Mouse (Mus musculus): Measurements from ENCODE around the gene 2210407C18Rik.

2210407C18Rik gene

DNA sequence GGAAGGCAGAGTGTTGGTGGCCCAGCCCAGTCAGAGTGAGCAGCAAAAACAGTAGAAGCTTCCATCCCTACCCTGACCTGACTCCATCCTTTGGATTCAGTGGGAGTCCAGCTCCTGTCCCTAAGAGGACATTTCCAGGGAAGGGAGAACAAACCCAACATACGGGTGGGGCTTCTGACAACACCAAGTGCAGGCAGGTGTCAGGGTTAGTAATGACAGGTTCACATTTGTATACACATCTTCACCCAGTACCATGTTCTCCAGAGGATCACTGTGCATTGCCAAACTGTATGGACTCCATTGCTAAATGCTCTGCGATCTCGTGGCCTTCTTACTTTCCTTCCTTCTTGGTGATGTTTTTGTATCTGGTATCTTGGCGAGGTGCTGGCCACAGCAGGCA is at the start of gene 2210407C18Rik:
Gene 2210407C18Rik, minus strand, starts transcription at position 101 of the 400 bp plus-strand sequence.
- no peak for DNase-seq (ENCODE audit: inconsistent age in 2 of 2, low spot score in 1 of 2)

DNA sequence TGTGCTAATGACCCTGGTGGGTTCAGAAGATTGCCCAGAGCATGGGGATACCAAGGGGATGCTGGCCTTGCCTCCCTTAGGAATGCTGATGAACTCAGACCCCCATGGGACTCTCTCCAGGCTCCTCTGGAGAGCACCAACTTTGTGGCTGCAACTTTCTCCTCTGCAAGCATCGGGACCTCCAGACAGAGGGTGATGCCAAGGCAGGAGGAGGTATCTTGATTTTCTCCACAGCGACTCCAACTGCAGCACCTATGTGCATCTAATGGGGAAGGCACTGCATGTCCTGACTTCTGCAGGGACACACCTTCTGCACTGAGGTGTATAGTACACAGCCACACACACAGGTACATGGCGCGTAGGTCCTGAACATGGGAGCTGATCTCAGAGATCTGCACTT is 42.7 kb upstream of the 2210407C18Rik start, which contains the start of gene Olfr322:
Gene Olfr322, plus strand, starts transcription at position 187 of the 400 bp plus-strand sequence.
- no peak for DNase-seq (ENCODE audit: inconsistent age in 2 of 2, low spot score in 1 of 2)

DNA sequence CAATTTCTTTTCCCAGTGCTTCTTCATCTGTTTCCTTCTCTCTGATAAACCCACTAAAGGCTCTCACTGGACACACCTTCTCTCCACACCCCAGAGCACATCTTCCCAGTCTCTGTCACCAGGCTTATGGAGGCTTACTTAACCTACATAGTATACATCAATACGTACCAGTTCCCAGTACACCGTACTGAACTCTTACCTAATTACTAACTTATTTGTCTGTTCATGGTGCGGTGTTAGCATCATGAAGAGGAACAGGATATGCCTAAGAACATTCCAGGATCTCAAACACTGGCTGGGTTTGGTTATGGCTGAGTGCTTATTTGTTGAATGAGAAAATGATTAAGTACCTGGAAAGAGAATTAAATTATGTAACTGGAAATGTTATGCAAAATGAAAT is 39.3 kb upstream of the 2210407C18Rik start:
- DNase-seq (ENCODE audit: inconsistent age in 2 of 2, low spot score in 1 of 2): no peak

DNA sequence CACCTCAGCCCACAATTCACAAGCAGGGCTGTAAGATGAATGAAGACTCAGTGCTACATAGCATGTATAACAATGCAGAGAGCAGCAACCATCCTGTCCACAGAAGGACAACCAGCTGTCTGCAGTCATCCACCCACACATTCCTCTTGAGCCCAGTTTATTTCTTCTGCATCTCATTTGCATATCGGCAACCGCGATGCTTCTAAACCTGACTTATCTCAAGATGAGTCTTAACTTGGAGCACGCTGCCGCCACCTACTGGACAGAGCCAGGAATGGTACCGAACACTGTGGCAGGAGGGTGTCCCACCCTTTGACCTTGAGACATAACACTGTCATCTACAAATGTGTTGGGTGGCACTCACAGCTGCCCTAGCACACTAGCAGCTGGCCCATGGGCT is 27.5 kb upstream of the 2210407C18Rik start:
- DNase-seq (ENCODE audit: inconsistent age in 2 of 2, low spot score in 1 of 2): peak in 1 of 2 experiments; percentile 46

DNA sequence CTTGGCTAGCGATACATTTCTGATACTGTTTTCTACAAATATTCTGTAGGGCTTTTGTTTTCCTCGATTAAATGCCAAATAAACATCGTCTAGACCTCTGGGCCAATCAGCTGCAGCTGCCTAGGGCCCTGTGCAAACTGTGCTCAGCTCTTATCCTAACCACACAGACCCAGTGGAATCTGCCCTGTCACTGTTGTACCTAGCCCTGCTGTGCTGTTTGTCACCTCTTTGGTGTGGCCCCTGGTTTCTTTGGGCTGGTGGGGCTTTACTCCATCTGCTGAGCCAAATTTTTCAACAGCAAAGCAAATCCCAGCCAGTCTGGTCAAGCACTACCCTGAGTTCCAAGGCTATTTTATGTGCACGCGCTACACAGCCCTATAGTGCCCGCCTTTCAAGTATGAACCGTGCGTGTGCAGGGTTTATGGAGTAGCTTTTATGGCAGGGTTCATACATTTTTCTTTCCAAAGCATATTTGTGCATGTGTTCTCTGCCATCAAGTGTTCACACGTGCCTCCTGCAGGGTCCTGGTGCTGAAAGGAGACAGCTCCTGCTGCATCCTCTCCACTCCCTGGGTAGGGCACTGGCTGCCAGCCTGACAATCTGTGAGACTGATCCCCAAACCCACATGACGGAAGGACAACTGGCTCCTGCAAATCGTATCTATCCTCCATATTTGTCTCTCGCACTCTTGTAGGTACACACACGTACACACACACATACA is 25.9 kb upstream of the 2210407C18Rik start:
- DNase-seq (ENCODE audit: inconsistent age in 2 of 2, low spot score in 1 of 2): no peak

GRCm38 (mm10) chr11:58641057-58641456 is 25.2 kb upstream of the 2210407C18Rik start:
- no peak for DNase-seq (ENCODE audit: inconsistent age in 2 of 2, low spot score in 1 of 2)

DNA sequence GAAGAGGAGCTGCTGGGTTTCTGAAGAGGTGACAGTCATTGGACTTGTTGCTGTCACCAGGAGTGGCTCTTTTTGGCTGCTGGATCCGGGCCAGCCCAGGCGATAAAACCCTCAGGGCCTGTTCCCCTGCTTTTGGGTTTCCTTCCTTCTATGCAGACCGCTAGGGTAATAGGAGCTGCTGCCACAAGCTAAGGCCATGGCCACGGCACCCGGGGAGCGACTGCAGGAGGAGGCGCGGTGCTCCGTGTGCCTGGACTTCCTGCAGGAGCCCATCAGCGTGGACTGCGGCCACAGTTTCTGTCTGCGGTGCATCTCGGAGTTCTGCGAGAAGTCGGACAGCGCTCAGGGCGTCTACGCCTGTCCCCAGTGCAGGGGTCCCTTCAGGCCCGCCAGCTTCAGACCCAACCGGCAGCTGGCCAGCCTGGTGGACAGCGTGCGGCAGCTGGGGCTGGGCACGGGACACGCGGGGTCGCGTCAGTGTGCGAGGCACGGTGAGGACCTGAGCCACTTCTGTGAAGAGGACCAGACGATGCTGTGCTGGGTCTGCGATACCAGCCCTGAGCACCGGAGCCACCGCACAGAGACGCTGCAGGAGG is 24.5 kb upstream of the 2210407C18Rik start, which contains the start of gene Trim58:
Gene Trim58, plus strand, starts transcription at position 194 of the 596 bp plus-strand sequence.
- DNase-seq (ENCODE audit: inconsistent age in 2 of 2, low spot score in 1 of 2): peak; percentile 15 to 45

DNA sequence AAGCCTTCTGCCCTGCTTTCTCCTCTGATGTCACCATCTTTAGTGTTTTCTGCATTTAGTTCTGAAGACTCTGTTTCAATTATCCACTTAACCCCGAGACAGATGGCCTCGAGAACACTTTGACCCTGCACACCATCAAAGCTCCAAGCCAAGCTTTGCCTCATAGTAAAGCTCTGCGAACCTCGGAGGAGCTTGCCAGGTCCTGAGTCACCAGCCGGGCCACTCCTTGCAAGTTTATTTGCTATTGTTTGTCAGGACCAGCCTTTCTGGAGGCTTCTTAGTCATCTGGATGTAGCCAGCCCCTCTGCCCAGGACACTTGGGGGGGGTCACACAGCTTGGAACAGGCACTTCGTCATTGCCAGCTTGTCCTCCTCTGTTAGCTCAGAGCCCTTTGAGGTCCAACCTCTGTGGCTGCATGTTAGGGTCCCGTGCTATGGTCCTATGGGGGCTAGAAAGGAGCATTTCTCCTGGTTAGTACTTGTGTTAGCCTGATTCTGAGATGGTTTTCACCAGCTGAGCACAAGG is 22.4 kb upstream of the 2210407C18Rik start:
- DNase-seq (ENCODE audit: inconsistent age in 2 of 2, low spot score in 1 of 2): peak; percentile 57 to 71

DNA sequence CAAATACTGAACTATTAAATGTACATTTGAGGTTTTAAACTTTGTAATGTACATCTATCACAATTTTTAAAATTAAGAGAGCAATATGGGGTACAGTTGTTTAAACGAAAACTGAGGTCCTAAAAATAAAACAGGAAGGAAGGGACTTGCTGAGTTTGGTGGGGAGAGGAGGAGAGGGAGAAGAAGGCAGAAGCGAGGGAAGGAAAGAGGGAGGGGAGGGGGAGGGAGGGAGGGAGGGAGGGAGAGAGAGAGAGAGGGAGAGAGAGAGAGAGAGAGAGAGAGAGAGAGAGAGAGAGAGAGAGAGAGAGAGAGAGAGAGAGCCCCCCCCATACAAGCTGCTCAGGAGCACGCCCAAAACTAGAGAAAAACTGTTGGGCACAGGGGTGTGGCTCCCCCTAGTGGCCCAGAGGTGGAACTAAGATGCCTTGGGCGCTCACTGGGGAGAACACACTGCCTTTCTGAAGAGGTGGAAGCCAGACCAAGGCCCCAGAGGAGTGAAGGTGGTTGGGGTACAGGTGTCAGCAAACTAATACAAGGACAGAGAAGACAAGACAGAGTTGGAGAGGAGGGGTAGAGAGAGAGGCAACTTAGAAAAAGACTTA is 20.6 kb upstream of the 2210407C18Rik start:
- peak; percentile 45 to 72 for DNase-seq (ENCODE audit: inconsistent age in 2 of 2, low spot score in 1 of 2)

GRCm38 (mm10) chr11:58634878-58635277 is 19.0 kb upstream of the 2210407C18Rik start:
- no peak for DNase-seq (ENCODE audit: inconsistent age in 2 of 2, low spot score in 1 of 2)

DNA sequence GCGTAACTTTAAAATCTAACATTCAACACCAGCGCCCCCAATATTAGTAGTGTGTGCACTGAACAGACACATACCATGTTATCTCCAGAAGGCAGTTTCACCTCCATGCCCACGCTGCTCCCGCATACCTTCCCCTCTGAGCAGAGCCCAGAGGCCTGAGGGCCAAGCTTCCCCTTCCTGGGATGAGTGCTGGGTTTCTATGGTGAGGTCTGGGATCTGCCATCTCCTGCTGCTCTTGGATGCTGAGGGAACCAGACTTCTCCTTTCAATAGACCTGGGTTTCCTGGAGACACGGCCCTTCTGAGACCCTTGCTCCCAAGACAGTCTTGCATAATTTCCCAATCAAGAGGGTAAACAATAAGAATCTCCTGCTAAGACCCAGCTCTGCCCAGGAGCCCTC is 14.5 kb upstream of the 2210407C18Rik start, which contains the start of gene Olfr323:
Gene Olfr323, minus strand, starts transcription at position 101 of the 400 bp plus-strand sequence.
- no peak for DNase-seq (ENCODE audit: inconsistent age in 2 of 2, low spot score in 1 of 2)

GRCm38 (mm10) chr11:58626146-58626545 is 10.3 kb upstream of the 2210407C18Rik start:
- no peak for DNase-seq (ENCODE audit: inconsistent age in 2 of 2, low spot score in 1 of 2)

GRCm38 (mm10) chr11:58618793-58619192 is 2.9 kb upstream of the 2210407C18Rik start:
- DNase-seq (ENCODE audit: inconsistent age in 2 of 2, low spot score in 1 of 2): no peak

GRCm38 (mm10) chr11:58618369-58618768 is 2.5 kb upstream of the 2210407C18Rik start:
- no peak for DNase-seq (ENCODE audit: inconsistent age in 2 of 2, low spot score in 1 of 2)

DNA sequence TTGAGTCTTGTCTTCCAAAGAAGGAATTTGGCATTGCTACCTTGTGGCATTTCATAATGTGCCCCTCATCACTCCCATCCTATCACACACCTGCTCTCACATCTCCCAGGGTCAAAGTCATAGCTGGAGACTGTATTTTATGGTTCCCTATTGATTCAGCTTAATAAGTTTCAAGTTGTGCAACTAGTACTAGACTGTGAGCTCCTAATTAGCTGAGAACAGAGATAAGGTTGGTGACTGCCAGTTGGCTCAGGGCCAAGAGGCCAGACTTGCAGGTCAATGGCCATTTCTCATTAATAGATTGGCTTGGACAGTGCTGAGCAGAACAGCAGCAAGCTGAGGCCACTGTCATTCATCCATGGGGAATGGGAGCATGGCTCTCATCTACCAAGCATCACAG is 1.3 kb downstream of the 2210407C18Rik start:
- no peak for DNase-seq (ENCODE audit: inconsistent age in 2 of 2, low spot score in 1 of 2)

- no peak for DNase-seq (ENCODE audit: inconsistent age in 2 of 2, low spot score in 1 of 2)
Measured at GRCm38 (mm10) chr11:58613359-58613758, 2.5 kb downstream of the 2210407C18Rik start.

DNA sequence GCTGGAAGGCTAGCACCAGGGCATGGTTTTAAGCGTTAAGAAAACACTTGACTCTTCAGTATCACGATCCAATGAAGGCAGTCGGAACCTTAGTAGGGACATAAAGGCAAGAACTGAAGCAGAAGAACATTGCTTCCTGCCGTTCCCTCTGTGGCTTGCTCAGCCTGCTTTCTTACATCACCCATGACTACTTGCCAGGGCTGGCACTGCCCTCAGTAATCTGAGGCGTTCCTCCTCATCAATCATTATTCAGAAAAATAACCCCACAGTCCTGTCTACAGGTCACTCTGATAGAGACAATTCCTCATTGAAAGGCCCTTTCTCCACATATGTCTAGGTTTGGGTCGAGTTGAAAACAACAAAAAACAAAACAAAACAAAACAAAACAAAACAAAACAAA is 8.8 kb downstream of the 2210407C18Rik start:
- no peak for DNase-seq (ENCODE audit: inconsistent age in 2 of 2, low spot score in 1 of 2)

GRCm38 (mm10) chr11:58606177-58606919 is 9.5 kb downstream of the 2210407C18Rik start:
- DNase-seq (ENCODE audit: inconsistent age in 2 of 2, low spot score in 1 of 2): no peak

DNA sequence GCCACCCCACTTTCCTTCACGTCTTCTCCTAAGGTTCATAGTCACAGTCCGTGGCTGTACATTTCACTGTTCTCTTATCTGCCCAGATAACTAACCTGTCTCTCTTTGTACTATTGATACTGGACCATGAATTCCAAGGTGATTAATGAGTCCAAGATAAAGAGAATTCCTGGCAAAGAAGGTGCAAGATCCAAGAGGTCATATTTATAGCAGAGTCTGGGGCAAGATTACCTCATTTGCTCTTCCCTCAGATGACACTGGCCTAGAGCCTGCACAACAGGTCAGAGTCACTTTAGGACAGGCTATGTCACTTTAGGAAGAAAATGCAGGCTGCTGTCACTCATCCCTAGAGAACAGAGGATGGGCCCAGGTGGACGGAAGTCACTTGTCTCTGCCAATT is 10.6 kb downstream of the 2210407C18Rik start:
- DNase-seq (ENCODE audit: inconsistent age in 2 of 2, low spot score in 1 of 2): no peak

- no peak for DNase-seq (ENCODE audit: inconsistent age in 2 of 2, low spot score in 1 of 2)
Measured at GRCm38 (mm10) chr11:58604688-58605087, 11.2 kb downstream of the 2210407C18Rik start.

Data from adrenal gland, adult (tissue).